Mouse (Mus musculus): ENCODE data around the gene Stxbp5.
A peak's percentile ranks its signal among the peaks of the same experiment; 100 is the strongest.

The Stxbp5 gene

GRCm38 (mm10) chr10:9756546-9756945, 144.3 kb downstream of the Stxbp5 start:
- DNase-seq (ENCODE audit: low spot score in 2 of 2) = no peak

DNA sequence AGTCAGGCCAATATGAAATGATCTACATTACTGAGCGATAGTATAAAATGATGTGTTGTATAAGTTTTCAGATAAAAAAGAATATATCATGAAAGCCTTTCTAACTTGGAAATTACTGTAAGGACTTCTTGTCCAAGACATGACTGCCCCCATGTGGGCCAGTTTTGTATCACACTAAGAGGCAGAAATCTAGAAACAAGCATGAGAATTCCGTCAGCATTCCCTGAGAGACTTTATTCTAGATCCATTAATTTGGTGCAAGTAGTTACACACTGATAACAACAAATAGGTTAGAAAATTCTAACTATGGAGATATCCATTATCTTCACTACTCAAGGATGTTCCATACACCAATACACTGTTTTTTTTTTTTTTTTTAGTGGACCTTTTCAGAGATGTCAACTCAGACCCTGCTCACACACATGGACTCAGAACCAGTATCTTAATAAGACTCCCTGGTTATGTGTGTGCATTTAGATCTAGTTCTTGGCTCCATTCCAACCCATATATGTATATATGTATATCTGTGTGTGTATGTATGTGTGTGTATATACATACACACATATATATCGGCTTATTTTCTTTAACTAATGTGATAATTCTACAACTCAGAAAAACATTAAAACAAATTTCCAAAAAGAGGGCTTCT, 145.9 kb downstream of the Stxbp5 start:
- DNase-seq (ENCODE audit: low spot score in 2 of 2) = peak; percentile 55 to 66

DNA sequence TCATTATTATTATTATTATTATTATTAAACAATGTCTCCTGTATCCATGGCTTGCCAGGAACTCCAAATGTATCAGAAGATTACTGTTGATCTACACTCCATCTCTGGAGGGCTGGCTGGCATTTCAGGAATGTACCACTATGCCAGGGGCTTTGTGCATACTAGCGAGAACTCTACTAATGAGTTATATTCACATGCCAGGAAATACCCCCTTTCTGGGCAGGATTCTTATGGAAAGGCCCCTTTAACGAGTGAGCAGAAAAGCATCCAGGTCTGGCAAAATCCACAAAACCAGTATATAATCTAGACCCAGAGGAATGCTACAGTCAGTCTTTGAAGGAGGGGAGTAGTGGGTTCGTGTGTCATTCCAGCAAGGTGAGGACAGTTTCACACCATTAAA, 167.0 kb downstream of the Stxbp5 start:
- no peak for DNase-seq (ENCODE audit: low spot score in 2 of 2)

DNA sequence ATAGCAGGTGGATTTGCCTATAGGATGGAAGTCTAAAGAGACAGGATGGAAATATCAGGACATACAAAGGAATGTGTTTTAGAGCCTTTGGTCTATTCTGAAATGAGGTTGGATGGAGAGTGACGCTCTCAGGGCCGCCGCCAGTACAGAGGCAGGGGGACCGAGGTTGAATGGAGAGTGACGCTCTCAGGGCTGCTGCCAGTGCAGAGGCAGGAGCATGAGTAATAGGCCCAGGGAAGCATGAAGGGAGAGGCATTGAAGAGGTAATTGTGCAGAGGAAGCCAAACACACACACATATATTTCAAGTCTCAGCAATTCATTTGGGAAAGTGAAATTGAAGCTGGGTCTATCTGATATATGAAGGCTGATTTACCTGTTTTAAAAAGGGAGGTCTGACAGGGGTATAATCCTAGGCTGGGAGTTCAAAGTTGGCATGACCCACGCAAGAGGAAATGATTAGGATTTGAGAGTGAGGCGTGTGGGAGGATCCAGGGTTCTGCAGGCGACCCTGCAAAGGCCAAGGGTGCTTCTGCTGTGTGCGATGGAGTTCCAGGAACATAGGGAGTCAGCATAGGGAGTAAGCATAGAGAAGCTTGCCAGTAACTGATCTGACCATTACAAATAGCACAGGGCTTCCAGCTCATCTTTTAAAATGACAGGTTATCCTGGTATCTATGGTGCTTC, 168.7 kb downstream of the Stxbp5 start:
- DNase-seq (ENCODE audit: low spot score in 2 of 2) = no peak

GRCm38 (mm10) chr10:9722519-9723303, 178.2 kb downstream of the Stxbp5 start:
- no peak for DNase-seq (ENCODE audit: low spot score in 2 of 2)

DNA sequence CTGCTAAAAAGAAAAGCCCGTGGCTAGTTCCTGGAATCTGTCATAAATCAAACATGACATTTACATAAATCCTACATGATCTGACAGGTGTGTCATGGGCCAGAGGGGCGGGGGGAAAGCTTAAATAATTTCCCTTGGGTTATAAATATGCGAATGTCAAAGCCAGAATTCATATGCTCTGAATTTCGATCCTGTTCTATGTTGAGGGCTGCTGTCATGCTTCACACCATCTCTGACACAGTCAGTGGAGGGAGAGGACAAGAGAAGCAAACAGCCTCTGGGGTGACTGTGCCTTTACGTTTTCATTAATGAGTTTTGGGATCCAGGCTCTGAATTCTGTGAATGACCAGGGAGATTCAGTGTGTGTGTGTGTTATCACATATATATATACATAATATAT, 180.9 kb downstream of the Stxbp5 start:
- DNase-seq (ENCODE audit: low spot score in 2 of 2) = no peak

- DNase-seq (ENCODE audit: low spot score in 2 of 2) = no peak
Measured at GRCm38 (mm10) chr10:9718086-9718485, 182.8 kb downstream of the Stxbp5 start.
